Mouse (Mus musculus) spleen, embryonic (tissue): ENCODE data around the gene Snrpf.

Experiments
- CTCF ChIA-PET: fragments of 350-600 bp; sonication (Branson Sonifier 250); formaldehyde crosslinking; loops from one replicate; lab custom pipeline; 2022; lab: Charles Lee

Snrpf gene

GRCm38 (mm10) chr10:93589281-93589848 lies at the start of gene Snrpf:
Gene Snrpf (minus strand): TSS chr10:93589706.
- CTCF ChIA-PET: interaction anchor here (0.6 kb wide), 1 partner anchor 43 kb away, joined by 4 read pairs; no protein-coding TSS in a partner anchor

DNA sequence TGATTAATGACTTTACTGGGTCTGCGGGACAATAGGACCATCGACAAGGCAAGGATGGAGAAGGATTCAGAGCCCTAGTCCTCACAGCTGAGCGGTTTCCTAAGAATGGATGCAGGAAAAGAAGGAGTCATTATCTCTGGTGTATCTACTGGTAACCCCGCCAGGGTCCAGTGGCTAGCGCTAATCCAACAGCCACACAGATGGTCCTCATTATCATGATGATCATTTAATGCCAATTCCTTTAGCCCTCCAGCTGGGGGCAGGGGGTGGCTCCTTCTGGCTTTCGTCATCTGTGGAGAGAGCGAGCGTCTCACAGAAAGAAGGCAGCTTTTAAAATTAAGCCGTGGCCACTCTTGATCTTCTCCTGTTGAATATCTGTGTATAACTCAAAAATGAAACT lies 46.4 kb upstream of the Snrpf start:
- CTCF ChIA-PET: interaction anchor here (0.9 kb wide), 1 partner anchor 25 kb away, joined by 3 read pairs; no protein-coding TSS in a partner anchor

DNA sequence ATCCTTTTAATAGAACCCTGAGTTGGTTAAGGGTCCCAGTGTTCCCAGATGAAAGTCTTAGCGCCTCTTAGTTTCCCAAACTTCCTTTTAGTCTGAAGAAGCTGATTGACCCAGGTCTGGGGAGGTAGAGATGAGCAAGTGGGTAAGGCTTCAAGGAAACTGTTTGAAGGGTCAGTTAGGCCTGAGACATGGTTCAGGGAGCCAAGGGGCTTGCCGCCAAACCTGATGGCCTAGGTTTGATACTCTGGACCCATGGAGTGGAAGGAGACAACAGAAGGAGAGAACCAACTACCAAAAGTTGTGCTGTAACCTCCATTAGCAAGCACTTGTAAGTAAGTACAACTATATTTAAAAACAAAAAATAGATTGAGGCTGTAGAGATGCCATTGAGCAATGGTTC lies 44.5 kb upstream of the Snrpf start:
- CTCF ChIA-PET: no interaction called here

DNA sequence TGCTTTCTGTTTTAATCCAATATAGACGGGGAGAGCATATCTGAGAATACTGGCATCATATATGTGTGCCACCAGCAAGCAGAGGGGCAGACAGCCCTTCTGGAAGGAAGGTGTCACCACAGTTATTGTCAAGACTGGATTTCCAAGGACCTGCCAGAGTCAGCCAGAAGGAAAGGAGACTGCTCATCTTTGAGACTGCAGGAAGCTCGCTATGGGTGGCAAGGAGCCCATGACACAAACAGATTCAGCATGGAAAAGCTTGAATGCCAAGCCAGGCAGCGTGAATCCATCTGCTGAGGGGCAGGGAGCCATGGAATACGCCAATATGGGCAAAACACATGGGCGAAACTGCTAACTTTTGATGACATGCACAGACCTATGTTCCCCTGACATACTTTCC lies 44.1 kb upstream of the Snrpf start:
- CTCF ChIA-PET: no interaction called here

DNA sequence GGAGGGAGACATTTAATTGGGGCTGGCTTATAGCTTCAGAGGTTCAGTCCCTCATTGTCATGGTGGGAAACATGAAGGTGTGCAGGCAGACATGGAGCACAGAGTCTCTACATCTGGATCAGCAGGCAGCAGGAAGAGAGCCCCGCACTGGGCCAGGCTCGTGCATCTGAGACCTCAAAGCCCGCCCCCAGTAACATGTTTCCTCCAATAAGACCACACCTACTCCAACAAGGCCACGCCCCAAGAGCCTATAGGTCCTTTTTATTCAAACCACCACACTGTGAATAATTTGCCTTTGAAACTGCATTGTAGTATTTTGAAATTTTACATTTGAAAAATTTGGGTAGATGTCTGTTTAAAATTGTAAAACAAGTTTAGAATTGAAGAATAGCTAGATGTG lies 42.6 kb upstream of the Snrpf start:
- CTCF ChIA-PET: no interaction called here

DNA sequence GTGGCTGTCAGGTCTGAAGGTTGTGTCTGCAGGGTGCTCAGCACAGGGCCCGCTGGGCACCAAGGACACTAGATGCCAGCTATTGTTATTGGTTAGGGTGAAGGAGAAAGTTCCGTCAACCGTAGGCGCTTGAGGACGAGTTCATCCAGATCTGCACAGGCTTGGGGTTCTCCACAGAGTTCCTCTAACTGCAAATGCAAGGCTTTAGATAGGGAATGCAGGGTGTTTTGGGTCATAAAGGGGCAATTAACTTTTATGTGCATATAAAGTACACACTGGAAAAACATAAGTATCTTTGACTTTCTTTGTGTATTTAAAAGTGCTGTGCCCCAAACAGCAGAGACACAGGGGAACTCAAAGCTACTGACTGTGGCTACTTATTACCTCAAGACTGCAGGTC lies 40.8 kb upstream of the Snrpf start:
- CTCF ChIA-PET: no interaction called here

GRCm38 (mm10) chr10:93624151-93624550 lies 34.6 kb upstream of the Snrpf start:
- CTCF ChIA-PET: no interaction called here

- CTCF ChIA-PET: no interaction called here
Measured at GRCm38 (mm10) chr10:93623725-93624124, 34.2 kb upstream of the Snrpf start.

- CTCF ChIA-PET: no interaction called here
Measured at GRCm38 (mm10) chr10:93620438-93621179, 31.1 kb upstream of the Snrpf start.

DNA sequence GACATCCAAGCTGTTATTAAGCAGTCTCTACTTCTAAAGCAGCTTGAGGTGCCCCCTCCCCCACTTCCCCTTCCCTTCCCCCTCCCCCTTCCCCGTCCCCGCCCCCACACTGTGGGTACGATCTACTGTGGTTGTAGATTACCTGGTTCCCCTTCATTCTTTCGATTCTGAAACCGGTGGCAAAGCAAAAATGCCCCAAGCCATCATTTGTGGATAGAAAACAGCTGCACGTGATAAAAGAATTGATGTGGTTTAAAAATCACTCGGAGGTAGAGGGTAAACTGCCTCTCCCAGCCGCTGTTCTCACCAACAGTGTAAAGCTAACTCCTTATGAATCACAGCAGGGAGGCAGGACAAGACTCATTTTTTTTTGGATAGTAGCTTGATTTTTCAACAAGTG lies 25.3 kb upstream of the Snrpf start:
- CTCF ChIA-PET: no interaction called here

GRCm38 (mm10) chr10:93611419-93612007 lies 22.0 kb upstream of the Snrpf start:
- CTCF ChIA-PET: interaction anchor here (0.6 to 1.1 kb wide), 3 partner anchors 23 to 150 kb away, joined by 3 read pairs; no protein-coding TSS in a partner anchor

- CTCF ChIA-PET: interaction anchor here (0.7 to 1.1 kb wide), 2 partner anchors 25 to 151 kb away, joined by 3 read pairs; no protein-coding TSS in a partner anchor
Measured at GRCm38 (mm10) chr10:93610896-93611295, 21.4 kb upstream of the Snrpf start.

- CTCF ChIA-PET: no interaction called here
Measured at GRCm38 (mm10) chr10:93609236-93609635, 19.7 kb upstream of the Snrpf start.

DNA sequence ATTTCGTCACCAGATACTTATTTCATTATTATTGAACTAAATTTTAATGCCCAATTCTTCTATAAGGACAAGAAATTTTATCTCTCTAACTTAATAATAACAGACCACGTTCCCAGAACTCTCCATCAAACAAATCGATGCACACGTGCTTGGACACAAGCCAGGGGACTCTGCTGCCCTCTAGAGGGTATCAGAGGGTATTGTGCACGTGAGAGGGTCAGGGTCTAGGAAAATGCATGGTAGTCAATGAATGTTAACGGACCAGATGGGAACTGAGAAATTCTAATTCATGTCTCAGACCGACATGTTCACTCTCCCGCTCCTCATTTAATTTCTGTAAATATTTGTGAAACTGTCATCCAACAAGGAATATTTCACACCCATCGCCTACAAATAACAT lies 18.5 kb upstream of the Snrpf start:
- CTCF ChIA-PET: no interaction called here

- CTCF ChIA-PET: no interaction called here
Measured at GRCm38 (mm10) chr10:93606326-93606725, 16.8 kb upstream of the Snrpf start.

- CTCF ChIA-PET: no interaction called here
Measured at GRCm38 (mm10) chr10:93603256-93603655, 13.8 kb upstream of the Snrpf start.

GRCm38 (mm10) chr10:93602309-93602708 lies 12.8 kb upstream of the Snrpf start:
- CTCF ChIA-PET: no interaction called here

- CTCF ChIA-PET: no interaction called here
Measured at GRCm38 (mm10) chr10:93596641-93597040, 7.1 kb upstream of the Snrpf start.

- CTCF ChIA-PET: no interaction called here
Measured at GRCm38 (mm10) chr10:93595831-93596230, 6.3 kb upstream of the Snrpf start.

- CTCF ChIA-PET: no interaction called here
Measured at GRCm38 (mm10) chr10:93594022-93594482, 4.5 kb upstream of the Snrpf start.

- CTCF ChIA-PET: no interaction called here
Measured at GRCm38 (mm10) chr10:93592456-93592855, 3.0 kb upstream of the Snrpf start.

DNA sequence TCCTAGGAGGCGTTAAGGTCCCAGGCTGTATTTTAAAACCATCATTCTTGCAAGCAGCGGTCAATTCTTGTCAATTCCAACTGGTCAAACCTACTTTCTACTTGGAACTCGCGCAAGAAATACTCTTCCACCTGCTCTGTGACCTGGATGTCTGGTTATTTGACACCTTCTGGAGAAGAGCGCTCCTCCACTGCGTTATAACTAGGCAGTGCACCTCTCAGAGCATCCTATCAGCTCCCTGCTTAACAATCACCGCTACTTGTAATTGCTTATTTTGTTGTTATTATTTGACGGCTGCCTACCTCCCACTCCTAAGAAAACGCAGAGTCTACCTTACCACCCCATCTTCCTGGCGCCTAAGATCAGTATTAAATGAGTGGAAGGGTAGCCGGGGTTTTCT lies 710 bp downstream of the Snrpf start:
- CTCF ChIA-PET: interaction anchor here (0.6 kb wide), 1 partner anchor 42 kb away, joined by 4 read pairs; no protein-coding TSS in a partner anchor
